Mouse (Mus musculus): ENCODE results near the gene Srek1. TPM values are rescaled to one million over a fixed set of nuclear protein-coding genes. Genes with fewer than 3 reads are reported as not detected.
A peak's percentile ranks its signal among the peaks of the same experiment; 100 is the strongest.

The Srek1 gene
- total and polyA plus RNA-seq, 2 experiments from 2014 or later = 35.1 to 48.2 TPM

DNA sequence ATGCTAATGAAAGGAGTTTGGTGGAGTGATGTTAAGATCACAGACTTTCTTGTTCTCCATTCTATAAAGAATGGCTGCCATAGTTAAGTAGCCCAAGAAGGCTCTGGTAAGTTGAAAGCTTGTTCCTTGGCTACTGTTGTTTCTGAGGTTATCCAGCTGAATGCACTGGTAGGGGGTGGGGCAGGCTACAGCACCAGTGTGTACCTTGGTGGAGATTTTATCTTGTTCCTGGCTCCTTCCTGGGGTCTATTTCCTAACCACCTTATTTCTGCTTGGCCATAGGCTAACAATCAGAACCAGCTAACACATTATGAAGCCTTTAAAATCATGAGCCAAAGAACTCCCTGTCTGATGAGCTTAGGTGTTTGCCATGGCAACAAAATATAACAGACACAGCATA is 3.6 kb downstream of the Srek1 start:
- Histone ChIP-seq H3K4me1 (ENCODE audit: insufficient read depth) (peaks cover 11% of the 10 kb centered on the region; the same call in 1 of the 2 replicates), H3K4me3 (ENCODE audit: low read depth, low read length) (no peak overlapping the region), H3K27me3 (ENCODE audit: insufficient read depth, low read length) (no peaks in the 10 kb centered on the region), H3K9me3 (ENCODE audit: low read length) (no peaks in the 10 kb centered on the region), H3K9ac (no peak overlapping the region), H3K4me2 (ENCODE audit: low read depth) (no peak overlapping the region), H3K27ac (ENCODE audit: low read depth, low read length) (no peak overlapping the region), H3K36me3 (ENCODE audit: insufficient read depth) (peaks cover 5% of the 10 kb centered on the region; the same call in 1 of the 2 replicates)
- no peak for TF ChIP-seq CTCF (IDR thresholded peaks at IDR 0.05; ENCODE audit: low read depth)
- DNase-seq (no peak), ATAC-seq (no peak)

- 87% methylated on average over 5 of the region's 5 CpGs for WGBS
- H3K4me1 ChIP-seq (ENCODE audit: insufficient read depth) = peaks cover 11% of the 10 kb centered on the region; the same call in 1 of the 2 replicates
- H3K27me3 ChIP-seq (ENCODE audit: insufficient read depth, low read length) = no peaks in the 10 kb centered on the region
- H3K4me3 ChIP-seq (ENCODE audit: low read depth, low read length) = no peak overlapping the region
- no peaks in the 10 kb centered on the region for H3K9me3 ChIP-seq (ENCODE audit: low read length)
- H3K9ac ChIP-seq = no peak overlapping the region
- H3K4me2 ChIP-seq (ENCODE audit: low read depth) = no peak overlapping the region
- no peak for TF ChIP-seq CTCF (IDR thresholded peaks at IDR 0.05; ENCODE audit: low read depth)
- peaks cover 12% of the 10 kb centered on the region for H3K36me3 ChIP-seq (ENCODE audit: insufficient read depth)
- ATAC-seq (no peak), DNase-seq (no peak)
- no peak overlapping the region for H3K27ac ChIP-seq (ENCODE audit: low read depth, low read length)
Measured at GRCm38 (mm10) chr13:103767935-103768334, 6.5 kb downstream of the Srek1 start.

GRCm38 (mm10) chr13:103763640-103764039 is 10.8 kb downstream of the Srek1 start:
- Histone ChIP-seq H3K9me3 (ENCODE audit: low read length) (no peaks in the 10 kb centered on the region), H3K36me3 (ENCODE audit: insufficient read depth) (peaks cover 40% of the 10 kb centered on the region), H3K4me2 (ENCODE audit: low read depth) (no peak overlapping the region), H3K9ac (no peak overlapping the region), H3K27me3 (ENCODE audit: insufficient read depth, low read length) (no peaks in the 10 kb centered on the region), H3K4me1 (ENCODE audit: insufficient read depth) (no peaks in the 10 kb centered on the region), H3K4me3 (ENCODE audit: low read depth, low read length) (no peak overlapping the region), H3K27ac (ENCODE audit: low read depth, low read length) (no peak overlapping the region)
- no peak for DNase-seq
- no peak for TF ChIP-seq CTCF (IDR thresholded peaks at IDR 0.05; ENCODE audit: low read depth)
- 72% methylated on average over 1 of the region's 1 CpGs for WGBS
- ATAC-seq = no peak

- H3K4me2 ChIP-seq (ENCODE audit: low read depth) = no peak overlapping the region
- DNase-seq (no peak), ATAC-seq (no peak)
- no peak overlapping the region for H3K4me3 ChIP-seq (ENCODE audit: low read depth, low read length)
- no peaks in the 10 kb centered on the region for H3K27me3 ChIP-seq (ENCODE audit: insufficient read depth, low read length)
- H3K36me3 ChIP-seq (ENCODE audit: insufficient read depth) = peaks cover 50% of the 10 kb centered on the region
- H3K9me3 ChIP-seq (ENCODE audit: low read length) = no peaks in the 10 kb centered on the region
- H3K27ac ChIP-seq (ENCODE audit: low read depth, low read length) = no peak overlapping the region
- no peak overlapping the region for H3K9ac ChIP-seq
- TF ChIP-seq CTCF (IDR thresholded peaks at IDR 0.05; ENCODE audit: low read depth) = no peak
- H3K4me1 ChIP-seq (ENCODE audit: insufficient read depth) = no peaks in the 10 kb centered on the region
- WGBS = 92% methylated on average over 10 of the region's 10 CpGs
Measured at GRCm38 (mm10) chr13:103761971-103762370, 12.4 kb downstream of the Srek1 start.

- Histone ChIP-seq H3K4me1 (ENCODE audit: insufficient read depth) (no peaks in the 10 kb centered on the region), H3K36me3 (ENCODE audit: insufficient read depth) (peaks cover 43% of the 10 kb centered on the region), H3K4me3 (ENCODE audit: low read depth, low read length) (no peak overlapping the region), H3K9me3 (ENCODE audit: low read length) (no peaks in the 10 kb centered on the region), H3K27ac (ENCODE audit: low read depth, low read length) (no peak overlapping the region), H3K9ac (no peak overlapping the region), H3K27me3 (ENCODE audit: insufficient read depth, low read length) (no peaks in the 10 kb centered on the region), H3K4me2 (ENCODE audit: low read depth) (no peak overlapping the region)
- 47% methylated on average over 3 of the region's 3 CpGs for WGBS
- peak; percentile 60 for ATAC-seq
- DNase-seq = peak; percentile 60
- TF ChIP-seq CTCF (IDR thresholded peaks at IDR 0.05; ENCODE audit: low read depth) = peak; percentile 64
Measured at GRCm38 (mm10) chr13:103751421-103751820, 23.0 kb downstream of the Srek1 start.

DNA sequence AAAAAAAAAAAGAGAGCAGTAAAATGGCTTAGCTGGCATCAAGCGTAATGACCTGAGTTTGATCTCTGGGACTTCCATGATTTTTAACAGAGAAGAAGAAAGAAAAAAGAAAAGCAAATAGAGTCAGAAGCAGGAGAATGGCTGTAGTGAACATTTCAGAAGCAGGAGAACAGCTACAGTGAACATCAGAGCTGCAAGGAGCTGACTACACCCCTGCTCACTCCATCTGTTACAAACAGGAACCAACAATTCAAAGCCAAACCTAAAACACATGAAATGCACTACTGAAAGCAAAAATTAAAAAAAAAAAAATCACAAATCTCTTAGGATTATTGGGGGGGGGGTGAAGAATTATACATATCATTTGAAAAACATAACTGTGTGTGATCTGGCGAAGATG is 28.7 kb downstream of the Srek1 start:
- no peak overlapping the region for H3K4me2 ChIP-seq (ENCODE audit: low read depth)
- H3K27me3 ChIP-seq (ENCODE audit: insufficient read depth, low read length) = no peaks in the 10 kb centered on the region
- ATAC-seq = no peak
- DNase-seq = peak; percentile 7
- H3K9me3 ChIP-seq (ENCODE audit: low read length) = no peaks in the 10 kb centered on the region
- H3K9ac ChIP-seq = no peak overlapping the region
- H3K27ac ChIP-seq (ENCODE audit: low read depth, low read length) = no peak overlapping the region
- WGBS = over 99% methylated on average over 2 of the region's 2 CpGs
- TF ChIP-seq CTCF (IDR thresholded peaks at IDR 0.05; ENCODE audit: low read depth) = no peak
- H3K36me3 ChIP-seq (ENCODE audit: insufficient read depth) = peaks cover 52% of the 10 kb centered on the region
- no peaks in the 10 kb centered on the region for H3K4me1 ChIP-seq (ENCODE audit: insufficient read depth)
- no peak overlapping the region for H3K4me3 ChIP-seq (ENCODE audit: low read depth, low read length)

DNA sequence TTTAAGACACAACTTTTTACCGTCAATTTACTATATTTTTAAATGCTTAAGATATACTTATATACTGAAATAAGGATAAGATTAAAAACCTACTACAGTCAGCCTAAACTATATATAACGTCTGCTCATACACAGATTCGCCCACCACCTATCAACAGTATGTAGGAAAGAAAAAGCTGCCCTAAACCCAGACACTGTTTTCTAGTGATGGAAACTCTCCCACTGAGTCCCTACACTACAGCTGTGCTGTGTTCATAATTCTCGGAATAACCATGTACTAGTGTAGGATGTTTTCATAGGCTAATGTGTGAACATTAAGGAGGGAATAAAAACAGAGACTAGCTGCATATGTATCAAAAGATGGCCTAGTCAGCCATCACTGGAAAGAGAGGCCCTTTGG is 29.2 kb downstream of the Srek1 start:
- H3K4me1 ChIP-seq (ENCODE audit: insufficient read depth) = no peaks in the 10 kb centered on the region
- ATAC-seq (no peak), DNase-seq (no peak)
- H3K4me3 ChIP-seq (ENCODE audit: low read depth, low read length) = no peak overlapping the region
- no peak overlapping the region for H3K27ac ChIP-seq (ENCODE audit: low read depth, low read length)
- no peaks in the 10 kb centered on the region for H3K27me3 ChIP-seq (ENCODE audit: insufficient read depth, low read length)
- H3K36me3 ChIP-seq (ENCODE audit: insufficient read depth) = peaks cover 48% of the 10 kb centered on the region
- TF ChIP-seq CTCF (IDR thresholded peaks at IDR 0.05; ENCODE audit: low read depth) = no peak
- 85% methylated on average over 4 of the region's 4 CpGs for WGBS
- H3K9me3 ChIP-seq (ENCODE audit: low read length) = no peaks in the 10 kb centered on the region
- H3K9ac ChIP-seq = no peak overlapping the region
- H3K4me2 ChIP-seq (ENCODE audit: low read depth) = no peak overlapping the region
